Mouse (Mus musculus) CD4-positive, CD25-positive, alpha-beta regulatory T cell, adult 4 months (primary cell): Measurements from ENCODE around the gene Yeats4. TPM values are rescaled to one million over a fixed set of nuclear protein-coding genes. Genes with fewer than 3 reads are reported as not detected.

Experiments used
- ATAC-seq: one replicate; pipeline ENCODE4 v1.8.0; 2017
- polyA plus RNA-seq, 2 experiments: library from polyadenylated mRNA; unstranded; fragments of 100-300 nt; shearing (Covaris generic); gene quantifications; one replicate each; pipeline ENCODE4 v1.2.1; 2017

Gene Yeats4
- polyA plus RNA-seq, 2 experiments from 2014 or later = 19.1 to 24.6 TPM

DNA sequence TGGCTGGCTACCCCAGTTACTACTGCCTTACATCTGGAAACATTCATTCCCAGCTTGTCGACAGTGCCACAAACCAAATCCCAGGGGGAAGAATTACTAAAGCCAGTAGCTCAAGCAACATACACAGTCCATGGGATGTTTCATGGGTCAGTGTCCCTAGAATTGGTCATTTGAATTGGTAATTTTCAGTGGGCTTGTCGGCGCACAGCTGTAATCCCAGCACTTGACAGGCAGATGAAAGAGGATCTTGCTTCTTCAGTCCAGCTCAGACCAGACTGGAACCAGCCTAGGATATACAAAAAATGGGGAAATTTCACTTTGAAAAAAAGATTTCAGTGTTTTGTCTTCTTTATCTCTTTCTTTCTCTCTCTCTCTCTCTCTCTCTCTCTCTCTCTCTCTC, 24.6 kb downstream of the Yeats4 start:
- no peak for ATAC-seq

GRCm38 (mm10) chr10:117196696-117197095, 27.6 kb downstream of the Yeats4 start:
- ATAC-seq = no peak

DNA sequence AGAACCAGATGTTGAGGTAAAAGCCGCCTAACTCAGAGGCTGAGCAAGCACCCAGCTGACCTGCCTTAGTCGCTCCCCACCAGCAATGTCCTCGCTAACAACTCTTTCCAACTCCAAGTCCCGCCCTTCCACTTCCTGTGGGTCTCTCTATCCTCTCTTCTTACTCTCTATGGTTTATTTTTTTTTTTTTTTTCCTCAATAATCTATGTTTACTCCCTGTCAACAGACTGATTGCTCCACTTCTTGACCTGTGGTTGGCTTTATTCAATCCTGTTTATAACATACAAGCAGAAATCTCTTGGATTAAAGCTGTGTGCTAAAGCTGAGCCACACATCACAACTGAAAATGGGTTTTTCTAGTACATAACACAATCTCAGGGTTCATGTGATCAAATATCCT, 28.6 kb downstream of the Yeats4 start:
- no peak for ATAC-seq

DNA sequence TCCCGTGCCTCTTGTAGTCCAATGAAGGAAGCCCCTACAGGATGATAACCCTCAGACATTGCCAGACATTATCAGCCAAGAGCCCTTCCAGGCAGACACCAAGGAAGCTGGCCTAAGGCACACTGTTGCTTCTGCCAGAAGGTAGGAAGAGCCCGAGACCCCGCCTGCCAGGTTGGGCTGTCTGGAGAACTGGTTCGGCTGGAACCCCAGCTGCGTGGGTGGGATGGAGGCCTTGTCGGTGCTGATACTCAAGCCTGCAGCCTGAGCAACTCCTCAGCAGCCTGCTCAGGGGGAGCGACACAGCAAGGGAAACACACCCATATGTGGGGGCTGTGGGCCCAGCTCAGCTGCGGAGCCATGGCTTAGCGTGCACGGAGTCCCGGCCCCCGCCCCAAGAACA, 29.3 kb downstream of the Yeats4 start:
- no peak for ATAC-seq

GRCm38 (mm10) chr10:117193364-117193763, 30.9 kb downstream of the Yeats4 start:
- ATAC-seq = no peak

DNA sequence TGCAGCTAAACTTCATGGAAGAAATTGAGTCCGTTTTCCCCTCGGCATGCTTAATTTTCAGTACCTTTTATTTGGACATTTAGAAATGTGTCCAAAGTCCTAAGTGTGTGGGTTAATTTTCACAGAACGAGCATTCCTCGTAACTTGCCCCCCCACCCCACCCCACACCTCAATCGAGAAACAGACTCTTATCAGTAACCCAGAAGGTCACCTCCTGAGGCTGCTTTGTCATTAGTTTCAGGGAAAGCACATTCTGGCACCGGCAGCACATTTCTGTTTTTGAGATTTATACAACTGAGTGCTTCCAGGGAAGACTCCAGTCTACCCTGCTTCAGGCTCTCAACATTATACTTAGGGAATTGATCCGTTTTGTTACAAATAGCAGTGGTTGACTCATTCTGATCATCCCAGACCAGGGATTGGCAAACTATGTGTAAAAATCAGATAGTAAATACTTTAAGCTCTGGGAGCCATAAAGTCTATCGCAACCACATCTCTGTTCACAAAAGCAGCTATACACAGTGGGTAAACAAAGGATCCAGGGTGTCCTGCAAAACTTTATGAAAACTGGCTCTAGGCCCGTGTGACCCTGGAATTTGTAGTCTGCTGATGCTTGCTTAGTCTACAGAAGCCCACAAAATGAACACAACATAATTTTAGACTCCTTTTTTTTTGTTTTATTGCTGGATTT, 38.8 kb downstream of the Yeats4 start:
- ATAC-seq = no peak

- ATAC-seq = no peak
Measured at GRCm38 (mm10) chr10:117181098-117181497, 43.2 kb downstream of the Yeats4 start.

- no peak for ATAC-seq
Measured at GRCm38 (mm10) chr10:117174645-117175044, 49.7 kb downstream of the Yeats4 start.

- no peak for ATAC-seq
Measured at GRCm38 (mm10) chr10:117173566-117174438, 50.5 kb downstream of the Yeats4 start.

DNA sequence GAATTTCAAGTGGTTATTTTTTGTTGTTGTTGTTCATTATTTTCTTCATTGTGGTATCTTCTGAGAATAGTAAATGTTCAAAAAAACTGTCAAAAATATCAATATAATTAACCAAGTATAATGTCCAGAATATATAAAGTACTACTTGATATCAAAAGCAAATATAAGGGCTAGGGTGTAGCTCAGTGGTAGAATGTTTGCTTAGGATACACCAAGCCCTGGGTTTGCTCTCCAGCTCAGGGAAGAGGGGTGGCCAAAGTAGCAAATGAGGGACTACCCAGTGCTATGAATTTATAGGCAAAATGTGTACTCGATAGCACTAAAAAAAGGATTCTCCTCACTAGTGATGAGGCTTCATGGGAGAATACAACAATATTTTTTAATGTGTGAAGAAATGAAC, 51.2 kb downstream of the Yeats4 start:
- no peak for ATAC-seq

- no peak for ATAC-seq
Measured at GRCm38 (mm10) chr10:117172069-117172468, 52.2 kb downstream of the Yeats4 start.

DNA sequence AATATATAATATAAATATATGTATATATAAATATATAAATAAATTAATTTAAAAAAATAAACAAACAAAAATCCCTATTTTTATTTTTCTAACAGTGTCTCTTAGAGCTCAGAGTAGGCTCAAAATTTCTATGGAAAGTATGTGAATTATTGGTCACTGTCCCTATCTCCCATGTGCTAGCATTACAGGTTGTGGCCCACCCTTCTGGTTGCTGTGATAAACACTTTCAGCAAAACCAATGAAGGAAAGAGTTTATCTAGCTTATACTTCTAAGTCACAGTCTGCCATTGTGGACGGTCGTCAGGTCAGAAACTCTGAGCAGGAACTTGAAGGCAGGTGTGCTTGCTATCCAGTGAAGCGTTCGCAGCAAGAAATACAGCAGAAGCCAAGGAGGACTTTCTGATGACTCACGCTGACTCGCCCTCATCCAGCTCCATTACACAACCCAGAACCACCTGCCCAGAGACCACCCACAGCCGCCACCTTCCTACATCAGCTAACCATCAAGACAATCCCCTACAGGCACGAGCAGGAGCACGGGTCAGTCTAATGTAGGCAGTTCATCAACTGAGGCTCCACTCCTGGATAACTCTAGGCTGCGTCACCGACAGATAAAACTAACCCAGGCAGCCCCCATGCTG, 57.4 kb downstream of the Yeats4 start:
- no peak for ATAC-seq

Other genes with a start within 250 kb of the Yeats4 start
- gene Best3, start 238.2 kb downstream of the Yeats4 start, polyA plus RNA-seq = not detected
- gene Lrrc10, start 179.2 kb downstream of the Yeats4 start, polyA plus RNA-seq = not detected
- 100 to 1,000 TPM; 185 to 226 TPM for gene Cct2, start 160.7 kb downstream of the Yeats4 start, polyA plus RNA-seq
- 1 to 10 TPM; 8.4 to 9.3 TPM for gene Frs2, start 76.0 kb downstream of the Yeats4 start, polyA plus RNA-seq
- not detected for gene 9530003J23Rik, start 14.2 kb upstream of the Yeats4 start, polyA plus RNA-seq
- 1 to 10 TPM in 1 of 2 experiments, under 1 TPM in 1; 0.32 to 9.2 TPM for gene Lyz2, start 57.8 kb upstream of the Yeats4 start, polyA plus RNA-seq
- gene Lyz1, start 68.4 kb upstream of the Yeats4 start, polyA plus RNA-seq = not detected
- gene Cpsf6, start 155.5 kb upstream of the Yeats4 start, polyA plus RNA-seq = 100 to 1,000 TPM; 116 to 124 TPM